8 mouse cellular contexts compared by ENCODE assay signal in genomic region chr2:33165710-33166374, GRCm38 (mm10). TPM values are rescaled to one million over a fixed set of nuclear protein-coding genes. Genes with fewer than 3 reads are reported as not detected.
DNase-seq lines count a peak whose midpoint lies in the region; ATAC-seq and TF ChIP-seq lines count a peak whose summit lies in the region.

No protein-coding gene starts in this region.

- H3K9ac ChIP-seq in lung, embryonic 16.5 days (ENCODE audit: low read length), result no peak overlapping the region; the same call in 1 of the 2 replicates

- H3K27ac ChIP-seq in lung, embryonic 16.5 days (ENCODE audit: low read length), result peak overlapping the region; percentile 79
- H3K27ac ChIP-seq in kidney, adult 2 months (ENCODE audit: insufficient read depth, low read depth, low read length), result peak overlapping the region; percentile 67

- H3K4me1 ChIP-seq in lung, embryonic 16.5 days (replicated peaks; ENCODE audit: control insufficient read depth, insufficient read depth, low read length), result peaks cover 23% of the 10 kb centered on the region
- peaks cover 21% of the 10 kb centered on the region for H3K4me1 ChIP-seq in kidney, adult 2 months (ENCODE audit: control insufficient read depth, insufficient read depth, low read length)

- no peak for TF ChIP-seq CTCF in kidney, adult 2 months (conservative IDR thresholded peaks at IDR 0.05; ENCODE audit: insufficient read depth, insufficient read length, low read depth, low read length)

- DNase-seq in adrenal gland, postnatal 14 days, result peak; percentile 44
- no peak for DNase-seq in adrenal gland, postnatal 36 days
- DNase-seq in lung, postnatal 36 days, result no peak
- DNase-seq in kidney, adult 2 months, result peak; percentile 93
- DNase-seq in lung, postnatal 4 days, result peak; percentile 39 to 69
- no peak for DNase-seq in right cerebral cortex, adult 2 months (ENCODE audit: low spot score in 2 of 2)
- DNase-seq in layer of hippocampus, postnatal 14 days (ENCODE audit: low spot score in 2 of 2), result no peak

- no peaks in the 10 kb centered on the region for H3K9me3 ChIP-seq in lung, embryonic 16.5 days (ENCODE audit: control insufficient read depth, low read length)

- H3K4me2 ChIP-seq in lung, embryonic 16.5 days (ENCODE audit: low read depth, low read length), result no peak overlapping the region

- H3K4me3 ChIP-seq in lung, embryonic 16.5 days (ENCODE audit: low read length), result no peak overlapping the region
- no peak overlapping the region for H3K4me3 ChIP-seq in kidney, adult 2 months (ENCODE audit: insufficient read depth, low read depth, low read length)

- WGBS in lung, embryonic 16.5 days, result 18% methylated on average over 7 of the region's 7 CpGs
- WGBS in kidney, adult 2 months, result 21% methylated on average over 7 of the region's 7 CpGs

- peak; percentile 86 for ATAC-seq in lung, embryonic 16.5 days (ENCODE audit: low read depth)

- no peak for TF ChIP-seq POLR2A in kidney, adult 2 months (IDR thresholded peaks at IDR 0.05; ENCODE audit: low read depth, low read length)

- no peaks in the 10 kb centered on the region for H3K36me3 ChIP-seq in lung, embryonic 16.5 days (ENCODE audit: control insufficient read depth, insufficient read depth, low read length)
- H3K36me3 ChIP-seq in kidney, adult 2 months (ENCODE audit: control insufficient read depth, insufficient read depth, low read length), result no peaks in the 10 kb centered on the region

- no peaks in the 10 kb centered on the region for H3K27me3 ChIP-seq in lung, embryonic 16.5 days (ENCODE audit: control insufficient read depth, insufficient read depth, low read depth, low read length)
- no peaks in the 10 kb centered on the region for H3K27me3 ChIP-seq in kidney, adult 2 months (replicated peaks; ENCODE audit: control insufficient read depth, insufficient read depth, low read length)

RNA-seq across cellular contexts. Expression of gene Garnl3, which starts 34.4 kb away (rescaled TPM):
- total RNA-seq in adrenal gland, postnatal 14 days (2021), result 15.1 and 20.9 TPM in 2 replicates
- total RNA-seq in adrenal gland, postnatal 36 days (2021), result 10 to 100 TPM; 11.6 to 15.3 TPM
- polyA plus RNA-seq in lung, embryonic 16.5 days (2015; fragmentation: Nextera tagmentation; extraction: Ambion mirVana), result 9.3 and 11.0 TPM in 2 replicates
- 1.1 and 1.2 TPM in 2 replicates for polyA plus RNA-seq in kidney, adult 2 months (2012; rRNA removed)
- 10 to 100 TPM; 46.0 to 65.4 TPM for total RNA-seq in layer of hippocampus, postnatal 14 days (2021)

RNA-seq across cellular contexts. Expression of gene Angptl2, which starts 50.0 kb away (rescaled TPM):
- total RNA-seq in adrenal gland, postnatal 14 days (2021), result 35.6 and 36.8 TPM in 2 replicates
- 10 to 100 TPM; 31.0 to 31.6 TPM for total RNA-seq in adrenal gland, postnatal 36 days (2021)
- 35.8 TPM in 2 replicates for polyA plus RNA-seq in lung, embryonic 16.5 days (2015; fragmentation: Nextera tagmentation; extraction: Ambion mirVana)
- polyA plus RNA-seq in kidney, adult 2 months (2012; rRNA removed), result 90.1 and 93.0 TPM in 2 replicates
- total RNA-seq in layer of hippocampus, postnatal 14 days (2021), result 1 to 10 TPM; 2.6 to 5.9 TPM

Comparison
In these comparisons a context has a peak if more than half of its experiments do, and no peak if none do; other contexts are left out.
1. DNase-seq: peak in adrenal gland, postnatal 14 days (single experiment), kidney, adult 2 months (single experiment) and lung, postnatal 4 days (2 of 2); none in adrenal gland, postnatal 36 days (0 of 2), lung, postnatal 36 days (single experiment), right cerebral cortex, adult 2 months (0 of 2) and layer of hippocampus, postnatal 14 days (0 of 2).